Mouse (Mus musculus) c-Kit-negative CD71-positive TER-119-positive erythroid progenitor cells, embryonic 14.5 days (primary cell): ENCODE data around the gene Fbxo24.

ENCODE experiments used
- DNase-seq: peaks from one replicate; pipeline ENCODE4 v3.0.0-alpha.2; 2013; ENCODE audit warnings: low read depth, low spot score

Fbxo24 gene

DNA sequence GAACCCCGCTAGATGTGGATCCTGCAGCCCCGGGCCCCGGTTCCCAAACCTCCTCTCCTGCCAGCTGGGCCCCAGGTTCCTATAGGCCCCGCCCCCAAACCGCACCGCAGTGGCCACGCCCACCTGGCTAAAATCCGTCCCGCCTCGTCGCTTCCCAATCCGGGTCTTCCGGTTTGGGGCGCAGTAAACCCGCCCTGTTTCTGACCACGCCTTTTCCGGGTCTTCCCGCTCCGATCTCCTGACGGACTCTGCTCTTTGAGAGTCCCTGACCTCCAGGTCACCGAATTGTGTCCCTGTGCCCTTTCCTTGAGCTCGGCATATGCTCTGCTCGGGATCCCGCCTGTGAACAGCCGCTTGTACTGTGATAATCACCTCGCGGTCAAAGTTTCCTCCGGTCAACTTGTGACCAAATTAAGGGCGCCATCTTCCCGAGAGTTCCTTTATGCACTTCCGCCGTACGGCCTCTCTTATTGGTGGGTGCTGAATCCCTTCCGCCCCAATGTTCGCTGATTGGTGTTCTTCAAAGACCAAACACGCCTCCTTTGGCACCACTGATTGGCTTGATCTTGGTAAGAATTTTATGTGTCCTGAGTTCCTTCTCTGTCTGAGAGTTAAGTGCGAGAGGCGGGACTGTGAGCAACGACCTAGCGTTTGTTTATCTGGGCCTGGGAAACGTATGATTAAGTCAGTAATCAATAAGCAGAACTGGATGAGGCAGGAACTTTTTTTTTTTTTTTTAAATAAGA lies 28.0 kb downstream of the Fbxo24 start, which contains the start of gene Mospd3:
TSS of gene Mospd3 (minus strand) at position 440 of the 746 bp plus-strand sequence.
- peak; percentile 98 for DNase-seq

DNA sequence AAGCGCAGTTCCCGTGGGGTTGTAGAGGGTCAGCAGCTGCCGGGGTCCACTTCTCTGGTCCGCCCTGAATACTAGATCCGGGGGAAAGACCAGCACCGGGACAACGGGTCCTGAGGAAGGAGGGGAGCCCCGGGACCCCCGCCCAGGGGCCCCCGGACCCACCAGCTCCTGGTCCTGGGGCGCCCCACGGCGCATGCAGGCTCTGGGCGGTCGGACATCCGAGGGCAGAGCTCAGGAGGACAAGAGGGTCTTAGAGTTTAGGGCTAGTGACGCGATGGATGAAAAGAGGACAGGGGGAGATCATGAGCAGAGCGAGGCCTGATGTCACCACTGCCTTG lies 28.6 kb downstream of the Fbxo24 start:
- DNase-seq, result no peak

GRCm38 (mm10) chr5:137599600-137599999 lies 29.2 kb downstream of the Fbxo24 start:
- DNase-seq, result no peak

DNA sequence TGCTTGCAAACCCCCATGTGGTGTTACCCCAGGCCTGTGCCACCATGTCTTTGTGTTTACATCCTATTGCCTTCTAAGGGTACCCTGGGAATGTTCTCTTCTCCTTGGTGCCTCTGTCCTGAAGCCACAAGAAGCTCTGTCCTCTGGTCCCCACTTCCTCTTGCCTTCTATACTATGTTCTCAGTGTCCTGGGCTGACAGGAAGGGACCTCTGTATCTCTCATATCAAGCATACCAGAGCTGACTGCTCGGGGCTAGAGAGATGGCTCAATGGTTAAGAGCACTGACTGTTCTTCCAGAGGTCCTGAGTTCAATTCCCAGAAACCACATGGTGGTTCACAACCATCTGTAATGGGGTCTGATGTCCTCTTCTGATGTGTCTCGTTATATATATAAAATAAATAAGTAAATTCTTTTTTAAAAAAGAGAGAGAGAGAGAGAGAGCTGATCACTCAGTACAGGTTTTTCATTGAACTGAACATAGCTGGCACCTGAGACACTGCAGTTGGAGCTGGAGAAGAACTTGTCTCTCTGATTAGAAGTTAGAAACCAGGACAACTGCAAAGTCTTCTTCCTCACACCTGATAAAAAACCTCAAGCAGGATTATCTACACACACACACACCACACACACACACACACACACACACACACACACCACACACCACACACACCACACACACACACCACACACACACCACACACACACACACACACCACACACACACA lies 30.5 kb downstream of the Fbxo24 start:
- no peak for DNase-seq

DNA sequence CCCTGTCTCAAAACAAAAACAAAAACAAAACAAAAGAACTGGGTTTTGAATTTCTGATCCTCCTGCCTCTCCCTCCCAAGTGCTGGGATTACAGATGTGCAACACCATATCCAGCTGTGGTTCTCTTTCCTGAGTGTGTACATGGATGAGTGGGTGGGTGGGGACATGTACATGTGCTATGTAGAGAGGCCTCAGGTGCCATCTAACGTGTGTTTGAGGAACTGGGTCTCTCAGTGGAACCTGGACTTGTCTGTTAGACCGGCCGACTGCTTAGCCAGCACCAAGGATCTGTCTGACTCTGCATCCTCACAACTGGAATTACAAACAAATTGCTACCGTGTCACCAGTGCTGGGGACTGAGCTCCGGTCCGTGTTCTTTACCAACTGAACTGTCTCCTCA lies 31.2 kb downstream of the Fbxo24 start:
- no peak for DNase-seq

GRCm38 (mm10) chr5:137596601-137597261 lies 32.1 kb downstream of the Fbxo24 start:
- no peak for DNase-seq

- no peak for DNase-seq
These were observed 32.9 kb downstream of the Fbxo24 start for GRCm38 (mm10) chr5:137595921-137596320.

DNA sequence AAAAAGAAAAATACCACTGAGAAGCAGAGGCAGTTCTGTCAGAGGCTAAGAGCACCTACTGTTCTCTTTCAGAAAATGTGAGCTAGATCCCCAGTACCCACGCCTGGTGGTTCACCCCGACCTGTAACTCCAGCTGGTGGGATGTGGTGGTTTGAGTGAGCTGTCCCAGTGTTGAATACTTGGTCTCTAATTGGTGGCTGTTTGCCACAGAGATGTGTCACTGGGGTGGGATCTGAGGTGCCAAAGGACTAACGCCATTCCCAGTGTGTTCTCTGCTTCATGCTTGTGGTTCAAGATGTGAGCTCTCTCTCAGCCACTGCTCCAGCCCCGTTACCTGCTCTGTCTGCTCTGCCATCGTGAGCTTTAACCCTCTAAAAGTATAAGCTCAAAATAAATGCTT lies 38.3 kb downstream of the Fbxo24 start:
- DNase-seq, result no peak

GRCm38 (mm10) chr5:137584976-137585375 lies 43.8 kb downstream of the Fbxo24 start:
- DNase-seq, result no peak

- DNase-seq, result no peak
These were observed 45.1 kb downstream of the Fbxo24 start for GRCm38 (mm10) chr5:137583670-137584169.

DNA sequence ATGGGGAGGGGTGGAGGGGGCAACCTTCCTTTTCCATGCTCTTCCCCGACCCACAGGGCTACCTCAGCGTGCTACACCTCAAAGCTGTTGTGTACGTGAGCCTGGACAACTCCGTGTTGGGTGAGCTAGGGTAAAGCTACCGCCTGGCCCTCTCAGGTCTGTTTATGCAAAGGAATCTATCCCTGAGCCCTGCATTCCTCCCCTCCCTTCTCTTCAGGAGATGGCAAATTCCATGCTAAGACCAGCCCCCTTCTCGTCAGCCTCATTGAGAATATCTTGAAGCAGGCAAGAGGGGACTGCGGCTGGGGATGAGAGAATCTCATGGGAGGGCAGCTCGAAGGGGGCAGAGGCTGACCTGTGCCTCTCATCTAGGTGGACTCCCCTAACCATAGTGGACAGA lies 46.1 kb downstream of the Fbxo24 start:
- no peak for DNase-seq

GRCm38 (mm10) chr5:137580246-137580645 lies 48.6 kb downstream of the Fbxo24 start:
- DNase-seq, result no peak

- DNase-seq, result no peak
These were observed 54.3 kb downstream of the Fbxo24 start for GRCm38 (mm10) chr5:137574470-137574901.

- peak; percentile 63 for DNase-seq
These were observed 57.9 kb downstream of the Fbxo24 start for GRCm38 (mm10) chr5:137570691-137571586.

GRCm38 (mm10) chr5:137570181-137570580 lies 58.6 kb downstream of the Fbxo24 start:
- no peak for DNase-seq

- peak; percentile 83 for DNase-seq
These were observed 59.1 kb downstream of the Fbxo24 start, which contains the start of gene Tfr2 for GRCm38 (mm10) chr5:137569665-137570064. Gene Tfr2 (plus strand): TSS chr5:137569840.

GRCm38 (mm10) chr5:137569031-137569430 lies 59.8 kb downstream of the Fbxo24 start:
- DNase-seq, result no peak

GRCm38 (mm10) chr5:137568223-137568798 lies 60.5 kb downstream of the Fbxo24 start:
- DNase-seq, result no peak

DNA sequence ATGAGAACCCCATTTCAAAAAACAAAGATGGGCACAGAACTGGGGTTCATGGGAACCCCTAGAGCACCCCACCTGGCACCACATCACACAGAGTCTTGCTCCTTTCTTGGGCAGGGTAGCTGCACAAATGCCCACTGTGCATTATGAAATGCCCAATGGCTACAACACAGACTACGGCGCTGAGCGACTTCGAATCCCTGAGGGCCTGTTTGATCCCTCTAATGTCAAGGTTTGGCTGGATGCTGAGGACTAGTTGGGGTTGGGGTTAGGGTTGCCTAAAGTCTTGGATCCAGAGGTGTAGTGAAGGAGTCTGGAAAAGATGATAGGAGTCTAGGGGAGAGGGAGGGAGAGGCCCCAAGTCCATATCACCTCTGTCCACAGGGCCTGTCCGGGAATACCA lies 62.4 kb downstream of the Fbxo24 start:
- no peak for DNase-seq

DNA sequence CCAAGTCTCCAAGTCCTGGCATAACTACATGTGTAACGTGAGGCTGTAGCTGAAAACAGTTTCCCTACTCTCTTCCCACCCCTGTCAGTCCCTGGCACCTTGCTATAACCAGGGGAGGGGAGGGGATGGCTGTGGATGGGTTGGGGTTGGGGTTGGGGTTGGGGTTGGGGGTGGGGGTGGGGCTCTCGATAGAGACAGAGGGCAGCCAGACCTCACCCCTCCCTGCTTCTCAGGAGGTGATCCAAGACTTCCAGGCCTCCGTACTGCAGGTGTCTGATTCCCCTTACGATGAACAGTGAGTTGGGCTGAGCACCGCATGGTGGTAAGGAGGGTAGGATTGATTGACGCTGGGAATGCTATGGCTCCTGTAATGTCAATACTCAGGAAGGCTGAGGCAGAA lies 63.1 kb downstream of the Fbxo24 start:
- DNase-seq, result no peak

DNA sequence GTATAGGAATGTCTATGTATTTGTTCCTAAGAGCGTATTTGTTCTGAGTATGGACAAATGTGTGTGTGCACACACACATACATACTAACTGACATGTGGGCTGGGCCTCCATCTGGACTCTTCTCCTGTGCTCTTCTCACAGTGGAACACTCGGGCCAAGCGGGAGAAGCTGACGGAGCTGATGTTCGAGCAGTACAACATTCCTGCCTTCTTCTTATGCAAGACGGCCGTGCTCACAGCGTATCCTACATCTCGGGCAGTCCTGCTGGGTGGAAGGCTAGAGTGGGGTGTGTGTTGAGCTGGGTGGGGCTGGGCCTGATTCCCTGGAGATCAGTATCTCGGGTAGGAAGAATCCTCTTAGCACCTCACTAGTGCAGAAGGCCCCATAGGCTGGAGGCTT lies 65.8 kb downstream of the Fbxo24 start:
- no peak for DNase-seq
